Mouse (Mus musculus) right cerebral cortex, adult 2 months (tissue): ENCODE data around the gene Cox14.
"Not testable (repeated sequence)": the region's sequence is repeated elsewhere in the genome, so short reads cannot be mapped to it uniquely, and the experiment has no call there.

Experiments
- DNase-seq, 2 experiments: peaks; one replicate each; pipeline ENCODE4 v3.0.0; 2021 to 2022; ENCODE audit warnings: low spot score in 2 of 2

The Cox14 gene

DNA sequence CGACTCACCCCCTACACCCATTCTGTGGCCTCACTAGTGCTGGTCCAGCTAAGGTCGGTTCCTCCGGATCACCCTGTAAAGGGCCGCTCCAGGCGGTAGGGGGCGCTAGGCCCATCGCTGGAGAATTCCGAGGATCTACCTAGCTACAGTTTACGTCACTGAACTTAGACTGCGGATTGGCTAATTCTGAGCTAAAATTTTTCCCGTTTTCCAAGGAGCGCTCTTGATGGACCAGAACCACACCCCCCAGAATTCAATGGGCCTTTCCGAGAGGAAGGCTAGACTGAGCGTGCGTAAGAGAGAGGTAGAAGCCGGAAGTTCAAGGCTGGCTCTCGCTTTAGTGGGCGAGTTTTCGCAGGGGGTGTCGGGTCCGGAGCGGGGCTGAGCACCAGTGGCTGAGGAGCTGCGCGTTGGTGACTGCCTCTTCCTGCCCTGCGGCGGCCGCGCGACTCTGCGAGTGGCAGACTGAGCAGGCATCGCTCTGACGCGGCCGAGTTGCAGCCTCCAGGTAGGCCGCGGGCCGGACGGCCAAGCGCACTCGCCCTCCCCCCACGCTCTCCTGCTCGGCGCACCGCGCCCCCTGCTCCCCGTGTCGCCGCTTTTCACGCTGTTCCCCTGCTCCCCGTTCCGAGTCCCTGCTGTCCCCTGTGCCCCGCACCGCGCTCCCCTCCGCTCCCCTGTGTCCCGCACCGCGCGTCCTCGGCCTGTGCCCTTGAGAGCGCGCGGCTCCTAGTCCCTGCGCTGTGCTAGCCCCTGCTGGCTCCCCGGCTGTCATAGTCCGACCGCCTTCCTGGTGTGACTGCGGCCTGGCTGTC lies at the start of gene Cox14:
Gene Cox14 (plus strand): TSS at position 278 of the 815 bp plus-strand sequence.
- DNase-seq, result peak; percentile 94 to 95

DNA sequence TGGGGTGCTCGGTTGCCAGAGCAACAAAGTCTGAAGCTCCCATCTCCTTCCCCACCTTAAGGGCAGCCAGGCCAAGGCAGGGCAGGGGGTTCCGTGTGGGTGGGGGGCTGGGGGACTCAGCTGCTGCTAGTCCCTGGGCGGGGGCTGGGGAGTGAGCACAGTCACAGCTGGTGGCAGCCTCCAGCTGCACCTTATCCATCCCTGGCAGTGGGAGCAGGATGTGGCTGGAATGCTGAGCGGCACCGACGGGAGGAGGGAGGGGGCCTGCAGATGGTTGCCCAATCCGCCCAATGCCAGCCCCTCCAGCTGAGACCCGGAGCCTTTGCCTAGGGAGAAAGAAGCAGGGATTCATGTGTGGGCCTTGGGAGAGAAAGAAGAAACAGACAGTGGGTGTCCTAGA lies 48.3 kb upstream of the Cox14 start:
- no peak for DNase-seq

DNA sequence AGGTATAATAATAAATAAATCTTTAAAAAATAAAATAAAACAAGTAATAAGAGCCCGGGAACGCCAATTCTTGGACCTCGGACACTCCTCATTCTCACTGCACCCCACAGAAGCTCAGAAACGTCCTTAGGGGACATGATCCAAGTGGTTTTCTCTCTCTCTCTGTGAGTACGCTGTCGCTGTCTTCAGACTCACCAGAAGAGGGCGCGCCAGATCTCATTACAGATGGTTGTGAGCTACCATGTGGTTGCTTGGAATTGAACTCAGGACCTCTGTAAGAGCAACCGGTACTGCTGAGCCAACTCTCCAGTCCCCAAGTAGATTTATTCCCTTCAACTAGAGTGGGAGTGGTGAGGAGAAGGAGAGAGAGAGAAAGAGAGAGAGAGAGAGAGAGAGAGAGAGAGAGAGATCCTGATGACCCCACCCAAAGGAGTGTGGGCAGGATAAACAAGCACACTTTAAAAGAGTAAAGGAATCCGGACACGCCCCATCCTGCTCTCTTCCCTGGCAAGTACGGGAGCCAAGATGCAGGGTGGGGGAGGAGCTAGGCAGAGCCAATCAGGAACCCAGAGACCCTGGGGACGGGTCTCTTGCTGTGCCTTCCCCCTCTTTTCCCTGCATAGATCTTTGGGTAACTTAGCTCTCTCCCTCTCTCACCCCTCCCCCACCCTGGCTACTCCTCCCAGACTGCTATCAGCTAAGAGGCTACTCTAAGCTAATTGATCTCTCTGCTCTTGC lies 47.2 kb upstream of the Cox14 start:
- no peak for DNase-seq

DNA sequence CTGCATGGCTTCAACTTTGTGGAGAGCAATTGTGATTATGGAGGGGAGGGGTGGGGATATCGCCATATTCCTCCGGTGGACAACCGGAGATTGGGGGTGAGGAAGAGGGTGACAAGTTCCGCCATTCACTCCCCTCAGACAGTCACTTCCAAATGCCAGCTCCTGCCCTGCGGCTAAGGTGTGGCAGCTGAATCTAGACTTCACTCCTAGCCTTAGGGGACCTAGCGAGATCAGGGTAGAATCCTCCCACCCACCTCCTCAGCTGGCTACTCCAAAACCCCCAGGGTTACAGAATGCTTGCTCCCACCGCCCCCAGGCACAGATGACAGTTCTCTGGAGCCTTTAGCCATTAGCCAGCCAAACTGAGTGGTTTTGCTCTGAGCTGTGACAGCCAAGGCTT lies 46.4 kb upstream of the Cox14 start:
- no peak for DNase-seq

DNA sequence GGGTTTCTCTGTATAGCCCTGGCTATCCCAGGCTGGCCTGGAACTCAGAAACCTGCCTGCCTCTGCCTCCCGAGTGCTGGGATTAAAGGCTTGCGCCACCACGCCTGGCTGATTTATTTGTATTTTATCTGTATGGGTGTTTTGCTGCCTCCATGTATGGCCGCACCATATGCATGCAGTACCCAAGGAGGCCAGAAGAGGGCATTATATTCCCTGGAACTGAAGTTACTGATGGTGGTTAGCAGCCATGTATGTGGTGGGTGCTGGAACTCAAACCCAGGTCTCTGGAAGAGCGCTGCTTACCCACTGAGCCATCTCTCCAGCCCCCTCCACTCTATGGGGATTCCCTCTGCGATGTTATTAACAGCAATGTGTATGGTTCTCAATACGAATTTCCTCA lies 42.5 kb upstream of the Cox14 start:
- no peak for DNase-seq

DNA sequence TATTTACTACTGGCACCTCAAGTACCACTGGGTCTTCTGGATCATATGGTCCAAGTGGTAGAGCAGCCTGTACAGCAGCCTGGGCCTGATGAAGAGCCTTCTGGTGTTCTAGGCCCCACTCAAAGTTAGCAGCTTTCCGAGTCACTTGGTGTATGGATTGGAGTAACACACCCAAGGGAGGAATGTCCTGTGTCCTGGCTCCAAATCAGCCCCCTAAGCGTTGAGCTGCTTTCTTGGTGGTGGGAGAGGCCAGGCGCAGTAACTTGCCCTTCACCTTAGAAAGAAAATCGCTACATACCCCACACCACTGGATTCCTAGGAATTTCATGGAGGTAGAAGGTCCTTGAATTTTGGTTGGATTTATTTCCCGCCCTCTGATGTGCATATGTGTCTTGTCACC lies 41.3 kb upstream of the Cox14 start:
- DNase-seq, result no peak

DNA sequence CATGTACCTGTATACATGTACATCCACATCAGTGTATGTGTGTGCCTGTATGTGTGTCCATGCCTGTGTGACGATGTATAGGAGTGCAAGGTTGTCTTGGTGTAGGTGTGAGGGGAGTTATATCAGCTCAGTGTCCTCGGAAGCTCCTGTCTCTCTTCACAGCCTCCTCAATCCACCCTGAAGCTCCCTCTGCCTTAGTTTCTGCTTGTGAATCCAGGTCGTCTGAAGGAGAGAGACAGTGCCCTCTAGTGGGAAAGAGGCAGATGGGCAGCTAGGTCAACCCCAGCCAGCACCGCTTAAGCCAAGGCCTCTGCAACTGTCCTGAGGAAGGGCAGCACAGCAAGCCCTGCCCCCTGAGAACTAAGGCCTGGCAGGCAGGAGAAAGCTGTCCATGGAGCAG lies 36.7 kb upstream of the Cox14 start:
- DNase-seq, result peak; percentile 55 to 64

DNA sequence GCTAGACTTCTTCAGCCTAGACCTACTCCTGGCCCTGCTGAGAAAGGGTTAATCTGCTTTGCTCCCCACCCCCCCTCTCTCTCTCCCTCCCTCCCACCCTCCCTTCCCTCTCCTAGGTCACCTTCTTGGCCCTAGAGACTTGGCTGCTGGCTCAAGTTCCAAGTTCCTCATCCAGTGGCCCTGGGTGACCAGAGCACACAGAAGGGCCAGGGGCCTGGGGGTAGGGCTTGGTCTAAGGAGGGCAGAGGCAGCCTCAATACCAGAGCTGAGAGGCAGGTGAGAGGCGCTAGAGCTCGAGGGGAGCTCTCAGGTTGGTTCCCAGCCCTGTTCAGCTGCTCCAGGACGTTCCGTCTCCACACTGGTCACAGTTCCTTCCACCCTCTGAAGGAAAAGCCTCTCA lies 34.5 kb upstream of the Cox14 start:
- DNase-seq, result no peak

DNA sequence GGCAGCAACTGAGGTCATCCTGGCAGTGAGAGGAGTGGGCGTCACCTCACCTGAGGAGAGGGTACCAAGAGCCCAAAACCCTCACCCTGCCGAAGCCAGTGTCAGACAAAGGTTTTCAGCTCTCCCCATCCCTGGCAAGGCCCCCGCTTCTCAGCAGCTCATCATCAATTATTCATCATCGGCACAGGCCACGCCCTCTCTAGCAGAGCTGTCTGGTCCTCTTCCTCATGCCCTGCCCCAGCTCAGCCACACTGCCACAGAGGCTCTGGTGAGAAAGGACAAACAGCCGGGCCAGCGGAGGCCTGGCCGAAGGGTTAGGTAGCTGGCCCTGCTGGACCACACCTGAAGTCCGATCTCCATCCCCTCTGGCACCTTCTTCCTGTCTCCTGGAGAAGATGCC lies 33.4 kb upstream of the Cox14 start:
- no peak for DNase-seq

DNA sequence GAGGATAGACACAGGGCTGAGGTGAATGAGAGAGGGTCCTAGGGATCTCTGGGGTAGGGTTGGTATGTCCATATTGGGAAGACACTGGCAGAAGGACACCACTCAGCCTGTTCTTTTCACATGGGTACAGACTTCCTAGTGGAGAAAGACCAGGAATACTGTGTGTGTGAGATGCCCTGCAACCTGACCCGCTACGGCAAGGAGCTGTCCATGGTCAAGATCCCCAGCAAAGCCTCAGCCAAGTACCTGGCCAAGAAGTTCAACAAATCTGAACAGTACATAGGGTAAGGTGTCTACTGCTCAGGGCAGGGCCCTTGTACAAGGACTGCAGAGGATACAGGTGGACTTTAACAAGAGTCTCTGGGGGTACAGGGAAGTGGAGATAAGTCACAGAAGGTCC lies 28.1 kb upstream of the Cox14 start:
- DNase-seq, result no peak

DNA sequence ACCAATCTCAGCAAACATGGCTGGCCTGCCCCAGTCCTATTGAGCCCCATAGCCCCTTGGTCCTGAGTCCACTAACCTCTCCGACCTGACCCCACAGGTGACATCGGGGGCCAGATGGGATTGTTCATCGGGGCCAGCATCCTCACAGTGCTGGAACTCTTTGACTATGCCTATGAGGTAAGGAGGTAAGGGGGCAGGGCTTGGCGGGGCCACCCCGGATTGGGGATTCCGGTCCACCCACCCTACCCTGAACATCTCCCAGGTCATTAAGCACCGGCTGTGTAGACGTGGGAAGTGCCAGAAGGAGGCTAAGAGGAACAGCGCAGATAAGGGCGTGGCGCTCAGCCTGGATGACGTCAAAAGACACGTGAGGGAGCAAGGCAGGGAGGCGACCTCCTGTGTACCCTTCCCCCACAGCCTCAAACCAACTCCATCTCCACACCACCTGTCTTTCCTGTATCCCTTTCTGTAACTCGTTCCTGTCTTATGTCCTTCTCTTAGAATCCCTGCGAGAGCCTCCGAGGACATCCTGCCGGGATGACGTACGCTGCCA lies 26.8 kb upstream of the Cox14 start:
- no peak for DNase-seq

DNA sequence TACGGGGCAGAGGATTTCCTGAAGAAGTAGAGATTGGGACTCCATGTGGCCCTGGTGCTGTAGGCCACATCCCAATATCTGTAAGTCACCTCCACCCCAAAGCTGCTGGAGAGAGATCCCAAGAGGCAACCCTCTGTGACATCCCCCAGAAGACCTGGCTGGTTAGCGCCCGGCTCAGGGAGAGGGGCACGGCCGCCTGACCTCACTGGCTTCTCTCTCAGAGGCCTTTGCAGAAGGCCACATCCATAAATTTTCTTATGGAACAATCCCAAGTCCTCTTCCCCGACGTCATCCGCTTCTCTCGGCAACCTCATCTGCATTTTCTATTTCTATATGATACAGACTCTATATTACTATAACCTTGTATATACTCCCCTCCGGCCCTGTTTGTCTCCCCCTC lies 25.7 kb upstream of the Cox14 start:
- no peak for DNase-seq

DNA sequence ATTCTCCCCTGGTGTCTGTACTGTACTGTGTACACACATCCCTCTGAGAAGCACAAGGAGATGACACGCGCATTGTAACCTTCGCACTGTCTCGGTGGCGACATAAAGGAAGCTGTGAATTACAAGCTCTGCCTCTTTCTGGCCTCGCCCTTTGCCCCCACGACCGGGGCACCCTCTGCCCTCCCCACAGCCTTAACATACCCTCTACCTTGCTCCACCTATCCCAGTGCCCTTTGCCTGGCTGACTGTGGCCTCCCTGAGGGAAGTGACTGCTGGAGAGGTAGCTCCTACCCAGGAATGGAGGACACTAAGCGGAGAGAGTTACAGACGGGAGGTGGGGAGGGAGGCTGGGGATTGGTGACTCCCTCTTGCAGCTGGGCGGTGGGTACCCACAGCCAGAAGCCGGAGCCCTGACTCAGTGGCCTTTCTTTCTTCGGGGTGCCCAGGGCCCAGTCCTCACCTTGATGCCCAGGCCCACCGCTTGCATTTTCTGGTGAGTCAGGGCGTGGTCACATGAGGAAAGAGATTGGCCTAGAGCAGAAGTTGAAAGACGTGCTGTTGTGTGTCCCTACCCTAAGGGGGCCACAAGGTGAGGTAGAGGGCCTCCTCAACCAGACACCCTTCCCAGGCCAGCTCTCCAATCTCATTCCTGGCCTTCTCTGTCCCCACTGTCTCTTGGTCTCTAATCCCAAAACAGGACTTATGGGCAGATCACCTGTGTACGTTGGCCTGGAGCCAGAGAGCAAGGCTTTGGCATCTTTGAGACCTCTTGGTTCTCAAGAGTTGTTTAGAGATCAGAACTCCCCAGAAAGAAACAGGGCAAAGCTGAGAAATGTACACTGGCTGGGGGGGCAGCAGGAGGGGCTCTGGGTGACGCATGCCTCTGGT lies 25.0 kb upstream of the Cox14 start:
- DNase-seq, result no peak

DNA sequence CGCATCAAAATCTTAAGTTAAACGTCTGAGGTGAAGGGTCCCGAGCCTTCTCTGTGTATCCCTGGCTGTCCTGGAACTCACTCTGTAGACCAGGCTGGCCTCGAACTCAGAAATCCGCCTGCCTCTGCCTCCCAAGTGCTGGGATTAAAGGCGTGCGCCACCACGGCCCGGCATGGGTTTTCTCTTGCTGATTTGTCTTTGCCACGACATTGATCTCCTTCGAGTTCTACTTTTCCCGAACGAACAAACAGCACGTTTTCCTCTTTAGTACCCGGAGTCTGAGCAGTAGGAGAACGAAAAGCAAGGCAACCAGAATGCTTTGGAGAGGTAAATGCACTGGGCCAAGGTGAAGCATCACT lies 23.8 kb upstream of the Cox14 start:
- not testable (repeated sequence) for DNase-seq

DNA sequence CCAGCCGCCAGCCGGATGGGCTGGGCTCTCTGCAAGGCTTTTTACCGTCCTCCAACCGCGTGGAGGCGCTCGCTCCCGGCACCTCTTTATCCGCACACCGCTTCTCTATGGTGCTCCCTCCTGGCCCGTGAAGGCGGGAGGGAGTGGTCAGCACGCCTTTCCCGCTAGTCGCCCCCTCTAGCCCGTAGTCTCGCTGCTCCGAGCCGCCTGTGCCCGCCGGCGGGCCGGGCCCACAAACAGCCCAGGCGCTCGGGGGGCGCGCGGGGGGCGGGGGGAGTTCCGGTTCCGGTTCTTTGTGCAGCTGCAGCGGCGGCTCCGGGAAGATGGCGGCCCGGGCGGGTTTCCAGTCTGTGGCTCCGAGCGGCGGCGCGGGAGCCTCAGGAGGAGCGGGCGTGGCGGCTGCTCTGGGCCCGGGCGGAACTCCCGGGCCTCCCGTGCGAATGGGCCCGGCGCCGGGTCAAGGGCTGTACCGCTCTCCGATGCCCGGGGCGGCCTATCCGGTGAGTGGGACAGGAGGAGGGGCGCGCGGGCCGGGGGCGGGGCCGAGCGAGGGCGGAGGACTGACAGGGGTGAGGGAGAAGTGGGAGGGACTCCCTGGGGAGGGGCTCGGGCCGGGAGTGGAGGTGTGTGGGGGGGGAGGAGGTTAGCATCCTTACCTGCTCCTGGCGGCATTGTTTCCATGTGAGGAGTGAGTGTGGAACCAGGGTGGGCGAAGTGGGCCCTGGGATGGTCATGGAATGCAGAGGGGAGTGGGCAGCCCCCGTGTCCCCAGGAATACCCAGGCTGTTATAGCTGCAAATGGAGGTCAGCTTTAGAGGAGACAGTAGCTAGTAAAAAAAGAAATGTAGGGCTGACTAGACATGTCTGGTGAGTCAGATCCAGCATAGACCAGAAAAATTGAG lies 23.2 kb upstream of the Cox14 start, which contains the start of gene Smarcd1:
Gene Smarcd1 (plus strand): TSS at position 131 of the 902 bp plus-strand sequence.
- peak; percentile 94 to 97 for DNase-seq

DNA sequence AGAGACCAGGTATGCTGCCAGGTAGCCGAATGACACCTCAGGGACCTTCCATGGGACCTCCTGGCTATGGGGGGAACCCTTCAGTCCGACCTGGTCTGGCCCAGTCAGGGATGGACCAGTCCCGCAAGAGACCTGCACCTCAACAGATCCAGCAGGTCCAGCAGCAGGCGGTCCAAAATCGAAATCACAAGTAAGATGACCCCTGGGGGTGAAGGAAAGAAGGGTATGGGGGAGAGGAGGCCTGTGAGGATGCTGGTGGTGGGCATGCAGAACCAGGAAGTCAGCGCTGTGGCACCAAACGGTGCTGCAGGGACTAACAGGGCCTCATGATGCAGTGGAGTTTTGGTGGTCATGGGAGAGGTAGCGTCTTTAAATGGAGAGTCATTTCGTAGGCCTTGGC lies 22.3 kb upstream of the Cox14 start:
- no peak for DNase-seq

DNA sequence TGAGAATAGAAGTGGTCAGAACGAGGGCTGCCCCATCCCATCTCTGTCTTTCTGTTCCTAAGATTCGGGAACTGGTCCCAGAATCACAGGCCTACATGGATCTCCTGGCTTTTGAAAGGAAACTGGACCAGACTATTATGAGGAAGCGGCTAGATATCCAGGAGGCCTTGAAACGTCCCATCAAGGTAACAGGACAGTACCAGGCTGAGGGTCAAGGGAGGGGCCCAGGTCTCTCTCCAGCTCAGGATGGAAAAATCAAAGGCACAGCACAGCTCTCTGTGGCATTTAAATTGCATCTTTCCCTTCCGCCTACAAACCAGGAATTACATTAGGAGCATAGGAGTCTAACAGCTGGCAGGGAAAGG lies 21.8 kb upstream of the Cox14 start:
- DNase-seq, result no peak

DNA sequence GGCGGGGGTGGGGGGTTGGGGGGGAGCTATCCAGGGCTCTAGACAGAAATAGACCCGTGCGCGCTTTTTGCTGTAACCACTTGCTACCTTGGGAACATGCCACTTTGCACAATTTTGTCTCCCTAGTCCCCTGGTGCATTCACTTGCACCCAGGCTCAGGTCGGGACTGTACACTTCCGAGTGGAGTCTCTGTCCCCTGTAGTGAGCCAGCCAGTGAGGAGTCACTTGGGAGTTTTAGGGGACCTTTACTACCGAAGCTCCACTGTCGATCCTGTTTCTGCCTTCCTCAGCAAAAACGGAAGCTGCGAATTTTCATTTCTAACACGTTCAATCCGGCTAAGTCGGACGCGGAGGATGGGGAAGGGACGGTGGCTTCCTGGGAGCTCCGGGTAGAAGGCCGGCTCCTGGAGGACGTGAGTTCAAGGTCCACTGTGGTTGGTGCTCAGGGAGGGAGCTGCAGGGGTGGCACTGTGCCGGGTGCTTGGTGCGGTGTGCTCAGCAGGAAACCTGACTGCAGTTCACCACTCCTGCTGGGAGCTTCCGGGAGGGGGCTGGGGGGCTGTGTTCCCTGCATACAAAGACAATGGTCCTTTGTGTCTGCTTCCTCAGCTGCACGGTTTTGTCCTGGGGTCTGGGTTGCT lies 21.3 kb upstream of the Cox14 start:
- DNase-seq, result peak in 1 of 2 experiments; percentile 67

DNA sequence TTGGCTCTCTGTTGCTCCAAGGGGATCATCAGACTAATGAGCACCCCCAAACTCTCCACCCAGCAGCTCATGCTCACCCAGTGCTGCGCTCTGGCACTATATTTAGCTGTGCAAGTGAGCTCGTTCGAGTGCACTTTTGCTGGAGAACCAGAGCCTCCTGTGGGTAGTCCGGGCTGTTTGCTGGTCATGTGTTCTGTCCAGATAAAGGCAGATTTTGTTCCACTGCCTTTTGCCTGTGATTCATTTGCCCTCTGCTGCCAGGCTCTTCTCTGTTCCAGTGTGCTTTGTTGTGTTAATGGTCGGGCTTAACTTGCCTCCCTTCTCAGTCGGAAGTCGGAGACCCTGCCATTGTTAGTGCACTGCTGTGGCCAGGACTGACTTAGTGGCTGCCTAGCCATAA lies 20.5 kb upstream of the Cox14 start:
- DNase-seq, result no peak

DNA sequence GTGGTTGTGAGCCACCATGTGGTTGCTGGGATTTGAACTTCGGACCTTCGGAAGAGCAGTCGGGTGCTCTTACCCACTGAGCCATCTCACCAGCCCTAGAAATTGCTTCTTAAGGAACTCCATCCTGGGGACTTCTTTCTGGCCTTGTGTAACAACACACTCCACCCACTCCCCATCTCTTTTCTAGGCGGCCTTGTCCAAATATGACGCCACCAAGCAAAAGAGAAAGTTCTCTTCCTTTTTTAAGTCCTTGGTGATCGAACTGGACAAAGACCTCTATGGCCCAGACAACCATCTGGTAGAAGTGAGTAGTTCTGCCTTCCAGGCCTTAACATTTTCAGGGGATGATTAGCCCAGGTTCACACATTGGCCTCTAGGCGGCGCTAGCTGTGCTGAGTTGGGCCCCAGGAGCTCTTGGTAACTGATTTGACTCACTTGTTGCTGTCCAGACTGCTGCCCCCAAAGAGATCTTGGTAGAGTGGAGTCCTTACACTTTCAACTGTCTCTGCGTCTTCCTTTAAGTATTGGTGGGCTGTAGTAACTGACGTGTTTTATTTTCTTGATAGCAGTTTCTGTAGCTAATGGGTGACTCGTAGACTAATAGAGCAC lies 19.9 kb upstream of the Cox14 start, which contains the start of gene Gm17349:
Gene Gm17349 (minus strand): TSS at position 51 of the 609 bp plus-strand sequence.
- no peak for DNase-seq
